Mouse (Mus musculus): Measurements from ENCODE around the gene Slc7a6.

GRCm38 (mm10) chr8:106176891-106177290 lies 8.2 kb downstream of the Slc7a6 start:
- TF ChIP-seq POLR2A (IDR thresholded peaks at IDR 0.05; ENCODE audit: borderline replicate concordance, low read depth, low read length) (no peak), CTCF (IDR thresholded peaks at IDR 0.05; ENCODE audit: low read depth, low read length) (no peak)
